Mouse (Mus musculus) heart, embryonic 12.5 days (tissue): ENCODE results near the gene Mef2a. TPM values are rescaled to one million over a fixed set of nuclear protein-coding genes. Genes with fewer than 3 reads are reported as not detected.

Source experiments
- ATAC-seq: fragments of 200-750 bp; cut with Nextera tagmentation; 2 replicates; pipeline ENCODE4 v1.8.0; 2017; ENCODE audit warnings: moderate TSS enrichment, moderate library complexity; ENCODE audit not compliant: insufficient number of reproducible peaks, low FRiP score
- H3K27ac ChIP-seq: fragments of 300-500 bp; sonication (generic); 2 replicates; pipeline ENCODE4 v1.5.1; 2016; ENCODE audit warnings: mild to moderate bottlenecking, moderate library complexity; ENCODE audit not compliant: poor library complexity, severe bottlenecking
- H3K27me3 ChIP-seq: fragments of 300-500 bp; sonication (generic); replicated peaks from 2 replicates; pipeline ENCODE4 v1.6.1; 2016; ENCODE audit warnings: mild to moderate bottlenecking, moderate library complexity
- H3K36me3 ChIP-seq: fragments of 300-500 bp; sonication (generic); 2 replicates; pipeline ENCODE4 v1.6.1; 2016; ENCODE audit warnings: mild to moderate bottlenecking, moderate library complexity
- H3K4me1 ChIP-seq: fragments of 300-500 bp; sonication (generic); replicated peaks from 2 replicates; pipeline ENCODE4 v1.6.1; 2016; ENCODE audit warnings: mild to moderate bottlenecking
- H3K4me2 ChIP-seq: fragments of 300-500 bp; sonication (generic); 2 replicates; pipeline ENCODE4 v1.6.1; 2016; ENCODE audit warnings: mild to moderate bottlenecking, moderate library complexity
- H3K4me3 ChIP-seq: fragments of 300-500 bp; sonication (generic); 2 replicates; pipeline ENCODE4 v1.5.1; 2016; ENCODE audit warnings: mild to moderate bottlenecking
- H3K9ac ChIP-seq: fragments of 300-500 bp; sonication (generic); 2 replicates; pipeline ENCODE4 v1.6.1; 2016; ENCODE audit warnings: mild to moderate bottlenecking, moderate library complexity
- H3K9me3 ChIP-seq: fragments of 300-500 bp; sonication (generic); replicated peaks from 2 replicates; pipeline ENCODE4 v1.6.1; 2016; ENCODE audit warnings: mild to moderate bottlenecking, moderate library complexity
- WGBS: fragments of 180-500 bp; shearing (Covaris S2); methylation state at CpG from one replicate; pipeline ENCODE4 v1.1.7; 2016; 5-methylcytosine and 5-hydroxymethylcytosine counted together
- polyA plus RNA-seq: library from polyadenylated mRNA; unstranded; fragments of >200 nt; fragmentation: Nextera tagmentation; extraction: Ambion mirVana; gene quantifications from 2 replicates; pipeline ENCODE4 v1.2.1, GENCODE M21; 2016

Gene Mef2a
- polyA plus RNA-seq, 1 experiment from 2014 or later: 93.6 TPM

DNA sequence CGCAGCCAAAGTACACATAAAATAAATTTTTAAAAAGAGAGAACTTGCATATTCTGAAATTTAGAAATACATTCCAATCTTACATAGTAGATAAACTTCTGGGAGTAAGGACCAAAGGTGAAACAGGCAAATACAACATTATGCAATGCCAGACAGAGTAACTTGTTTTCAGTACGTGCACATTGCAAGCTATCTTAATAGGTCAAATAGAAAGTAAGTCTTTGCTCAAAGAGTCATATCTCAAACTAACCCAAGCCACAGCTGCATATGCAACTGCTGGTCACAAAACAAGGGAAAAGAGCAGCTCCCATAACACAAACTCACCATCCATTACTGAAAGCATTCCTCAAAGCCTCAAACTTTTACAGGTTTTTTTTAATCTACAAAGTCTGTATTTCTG lies 4.3 kb downstream of the Mef2a start:
- no peak overlapping the region for H3K4me3 ChIP-seq
- 76% methylated on average over 2 of the region's 2 CpGs for WGBS
- H3K9ac ChIP-seq: no peak overlapping the region
- peaks cover 18% of the 10 kb centered on the region for H3K4me1 ChIP-seq
- H3K9me3 ChIP-seq: no peaks in the 10 kb centered on the region
- ATAC-seq: no peak
- 0 out of 2 replicates have a peak, but pooled peaks cover 4% of the 10 kb centered on the region for H3K36me3 ChIP-seq
- H3K27me3 ChIP-seq: no peaks in the 10 kb centered on the region
- no peak overlapping the region for H3K27ac ChIP-seq
- H3K4me2 ChIP-seq: no peak overlapping the region

DNA sequence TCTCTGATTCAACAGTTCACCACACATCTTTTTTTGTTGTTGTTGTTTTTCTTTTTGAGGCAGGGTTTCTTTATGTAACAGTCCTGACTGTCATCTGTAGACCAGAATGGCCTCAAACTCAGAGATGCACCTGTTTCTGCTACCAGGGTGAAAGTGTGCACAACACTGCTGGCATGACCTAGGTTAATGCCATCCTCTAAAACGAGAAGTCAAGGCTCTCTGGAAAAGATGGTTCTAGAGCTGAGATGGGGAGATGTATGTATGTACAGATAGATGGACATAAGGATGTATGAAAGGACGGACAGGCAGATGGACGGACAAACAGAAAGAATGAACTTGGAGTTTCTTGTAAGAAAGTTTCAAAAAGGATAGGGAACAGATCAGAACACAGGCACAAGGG lies 12.1 kb downstream of the Mef2a start:
- ATAC-seq: no peak
- Histone ChIP-seq H3K27me3 (no peaks in the 10 kb centered on the region), H3K4me3 (no peak overlapping the region), H3K4me2 (no peak overlapping the region), H3K36me3 (peaks cover 5% of the 10 kb centered on the region), H3K27ac (no peak overlapping the region), H3K9me3 (peaks cover 4% of the 10 kb centered on the region), H3K4me1 (peaks cover 11% of the 10 kb centered on the region), H3K9ac (no peak overlapping the region)
- WGBS: 88% methylated on average over 3 of the region's 3 CpGs

DNA sequence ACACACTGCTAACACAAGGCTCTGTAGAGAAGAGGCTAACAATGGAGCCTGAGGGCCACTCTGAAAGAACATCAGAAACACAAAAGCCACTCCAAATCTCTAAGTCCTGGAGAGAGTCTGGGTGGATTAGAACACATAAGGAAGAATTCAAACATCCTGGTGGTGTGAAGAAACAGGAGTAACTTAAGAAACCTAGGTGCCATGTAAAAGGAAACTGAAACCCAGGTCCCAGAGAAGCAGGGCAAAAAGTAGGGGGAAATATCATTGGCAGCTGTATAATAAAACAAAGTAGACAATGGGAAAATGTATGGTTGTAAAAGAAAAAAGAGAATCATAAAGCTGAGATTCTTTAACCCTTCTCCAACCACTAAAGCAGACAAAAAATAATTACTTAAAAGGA lies 12.8 kb downstream of the Mef2a start:
- no peak for ATAC-seq
- Histone ChIP-seq H3K4me2 (no peak overlapping the region), H3K27ac (no peak overlapping the region), H3K9ac (no peak overlapping the region), H3K36me3 (peaks cover 7% of the 10 kb centered on the region), H3K4me1 (peaks cover 11% of the 10 kb centered on the region), H3K9me3 (peaks cover 5% of the 10 kb centered on the region), H3K4me3 (no peak overlapping the region), H3K27me3 (no peaks in the 10 kb centered on the region)

DNA sequence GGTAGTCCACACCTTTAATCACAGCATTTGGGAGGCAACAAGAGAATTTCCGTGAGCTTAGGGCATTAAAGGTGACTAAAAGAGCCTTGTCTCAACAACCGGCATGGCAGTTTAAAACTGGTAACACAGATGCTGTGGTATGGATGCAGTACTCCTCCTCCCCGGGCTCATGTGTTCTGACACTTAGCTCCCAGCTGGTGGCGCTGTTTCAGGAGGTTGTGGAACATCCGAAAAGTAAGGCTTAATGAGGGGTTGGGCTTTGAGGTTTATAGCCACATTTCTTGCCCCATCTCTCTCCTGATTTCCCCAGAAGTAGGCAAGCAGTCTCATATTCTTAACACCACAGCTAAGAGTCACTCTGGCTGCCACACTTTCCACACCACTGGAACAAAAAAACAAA lies 16.8 kb downstream of the Mef2a start:
- Histone ChIP-seq H3K4me3 (no peak overlapping the region), H3K4me2 (no peak overlapping the region), H3K36me3 (peaks cover 7% of the 10 kb centered on the region), H3K9me3 (peaks cover 5% of the 10 kb centered on the region), H3K27ac (no peak overlapping the region), H3K9ac (no peak overlapping the region), H3K4me1 (peaks cover 8% of the 10 kb centered on the region), H3K27me3 (no peaks in the 10 kb centered on the region)
- whole genome bisulfite sequencing: 90% methylated on average over 5 of the region's 5 CpGs
- no peak for ATAC-seq

- WGBS: 86% methylated on average over 6 of the region's 6 CpGs
- ATAC-seq: no peak
Measured at GRCm38 (mm10) chr7:67353667-67354066, 19.0 kb downstream of the Mef2a start.

GRCm38 (mm10) chr7:67352989-67353388 lies 19.7 kb downstream of the Mef2a start:
- Histone ChIP-seq H3K9ac (no peak overlapping the region), H3K9me3 (peaks cover 5% of the 10 kb centered on the region), H3K4me1 (no peaks in the 10 kb centered on the region), H3K27me3 (no peaks in the 10 kb centered on the region), H3K27ac (no peak overlapping the region), H3K36me3 (peaks cover 7% of the 10 kb centered on the region), H3K4me2 (no peak overlapping the region), H3K4me3 (no peak overlapping the region)
- no peak for ATAC-seq
- WGBS: 77% methylated on average over 4 of the region's 4 CpGs

More at GRCm38 (mm10) chr7:67353667-67354066, 19.0 kb downstream of the Mef2a start:
- Histone ChIP-seq H3K36me3 (peaks cover 7% of the 10 kb centered on the region), H3K4me2 (no peak overlapping the region), H3K27ac (no peak overlapping the region), H3K9me3 (peaks cover 5% of the 10 kb centered on the region), H3K4me3 (no peak overlapping the region), H3K4me1 (no peaks in the 10 kb centered on the region), H3K27me3 (no peaks in the 10 kb centered on the region), H3K9ac (no peak overlapping the region)

DNA sequence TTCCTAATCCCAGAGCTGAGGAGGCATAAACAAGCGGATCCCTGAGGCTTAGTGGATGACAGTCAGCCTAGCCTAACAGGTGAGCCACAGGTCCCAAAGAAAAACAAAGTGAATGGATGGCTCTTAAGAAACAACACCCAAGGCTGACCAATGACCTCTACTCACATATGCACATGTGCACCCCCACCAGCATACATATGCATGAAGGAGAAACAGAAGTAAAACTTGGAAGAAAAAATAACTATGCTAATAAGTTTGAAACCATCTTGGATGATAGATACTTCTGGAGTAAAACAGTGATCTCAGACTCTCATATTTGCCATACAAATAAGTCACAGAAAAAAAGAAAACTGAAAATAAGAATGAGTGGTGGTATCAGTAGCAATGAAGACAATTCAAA lies 28.2 kb downstream of the Mef2a start:
- Histone ChIP-seq H3K27ac (no peak overlapping the region), H3K4me1 (no peaks in the 10 kb centered on the region), H3K27me3 (no peaks in the 10 kb centered on the region), H3K4me2 (no peak overlapping the region), H3K9ac (no peak overlapping the region), H3K4me3 (no peak overlapping the region), H3K36me3 (peaks cover 15% of the 10 kb centered on the region), H3K9me3 (no peaks in the 10 kb centered on the region)
- ATAC-seq: no peak
- 86% methylated on average over 1 of the region's 1 CpGs for WGBS

- no peak overlapping the region for H3K27ac ChIP-seq
- WGBS: 83% methylated on average over 7 of the region's 7 CpGs
- H3K9me3 ChIP-seq: 0 out of 2 replicates have a peak, but pooled peaks cover 3% of the 10 kb centered on the region
- H3K27me3 ChIP-seq: no peaks in the 10 kb centered on the region
- H3K36me3 ChIP-seq: peaks cover 11% of the 10 kb centered on the region
- H3K4me3 ChIP-seq: no peak overlapping the region
- no peak overlapping the region for H3K4me2 ChIP-seq
- H3K4me1 ChIP-seq: no peaks in the 10 kb centered on the region
- ATAC-seq: no peak
- H3K9ac ChIP-seq: no peak overlapping the region
Measured at GRCm38 (mm10) chr7:67342067-67342625, 30.5 kb downstream of the Mef2a start.

DNA sequence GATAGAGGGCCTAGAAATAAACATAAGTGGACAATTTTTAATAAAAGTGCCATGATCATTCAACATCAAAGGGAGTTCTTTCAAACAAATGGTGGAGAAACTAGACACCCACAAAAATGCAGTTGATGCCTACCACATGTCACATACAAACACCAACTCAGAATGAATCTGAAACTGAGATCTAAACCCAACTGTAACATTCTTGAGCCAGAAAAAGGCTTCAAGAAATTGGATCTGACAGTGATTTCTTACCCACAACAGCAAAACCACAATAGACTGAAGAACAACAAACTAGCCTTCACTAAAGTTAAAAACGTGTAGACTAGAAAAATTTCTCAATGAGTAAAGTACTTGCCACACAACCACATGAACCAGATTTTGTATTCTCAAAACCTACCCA lies 52.3 kb downstream of the Mef2a start:
- Histone ChIP-seq H3K4me1 (peaks cover 4% of the 10 kb centered on the region; the same call in 1 of the 2 replicates), H3K36me3 (0 out of 2 replicates have a peak, but pooled peaks cover 2% of the 10 kb centered on the region), H3K27ac (no peak overlapping the region), H3K27me3 (no peaks in the 10 kb centered on the region), H3K4me3 (no peak overlapping the region), H3K9ac (no peak overlapping the region), H3K9me3 (no peaks in the 10 kb centered on the region), H3K4me2 (no peak overlapping the region)
- WGBS: 76% methylated on average over 1 of the region's 1 CpGs
- ATAC-seq: no peak

DNA sequence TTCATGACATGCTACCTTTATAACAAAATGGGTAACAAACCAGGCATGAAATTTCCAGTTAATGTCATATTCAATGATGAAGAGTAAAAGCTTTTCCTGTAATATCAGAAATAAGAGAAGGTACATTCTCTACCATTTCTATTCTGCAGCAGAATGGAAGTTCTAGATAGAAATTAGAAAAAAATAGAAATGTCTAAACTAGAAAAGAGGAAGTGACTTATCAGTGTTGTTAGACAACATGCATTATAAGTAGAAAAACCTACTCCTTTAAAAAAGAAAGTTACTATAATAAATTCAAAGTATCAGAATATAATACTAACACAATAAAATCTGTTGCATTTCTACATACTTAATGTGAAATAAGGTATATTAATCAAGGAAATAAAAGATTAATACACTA lies 54.0 kb downstream of the Mef2a start:
- Histone ChIP-seq H3K27me3 (no peaks in the 10 kb centered on the region), H3K36me3 (peaks cover 6% of the 10 kb centered on the region), H3K4me3 (no peak overlapping the region), H3K4me2 (no peak overlapping the region), H3K9ac (no peak overlapping the region), H3K27ac (no peak overlapping the region), H3K4me1 (peaks cover 5% of the 10 kb centered on the region; the same call in 1 of the 2 replicates), H3K9me3 (no peaks in the 10 kb centered on the region)
- ATAC-seq: no peak

DNA sequence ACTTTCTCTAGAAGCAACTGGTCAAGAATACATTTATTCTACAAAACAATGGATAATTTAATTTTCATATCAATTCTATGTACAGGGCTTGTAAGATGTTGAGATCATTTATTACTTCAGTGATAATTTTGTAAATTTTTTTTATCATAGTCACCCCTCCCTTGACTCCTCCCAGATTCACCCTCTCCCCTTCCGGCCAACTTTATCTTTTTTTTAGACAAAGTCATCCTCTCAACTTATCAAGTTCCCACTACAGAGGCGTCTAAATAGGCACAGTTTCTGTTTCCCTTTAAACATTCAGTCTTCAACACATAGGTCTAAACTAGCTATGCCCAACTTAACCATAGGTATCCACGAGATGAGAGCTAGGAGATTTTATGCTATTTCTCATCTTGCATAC lies 59.5 kb downstream of the Mef2a start:
- H3K27me3 ChIP-seq: no peaks in the 10 kb centered on the region
- no peak overlapping the region for H3K4me2 ChIP-seq
- ATAC-seq: no peak
- H3K4me3 ChIP-seq: no peak overlapping the region
- WGBS: 47% methylated on average over 3 of the region's 3 CpGs
- no peaks in the 10 kb centered on the region for H3K9me3 ChIP-seq
- H3K9ac ChIP-seq: no peak overlapping the region
- no peak overlapping the region for H3K27ac ChIP-seq
- H3K36me3 ChIP-seq: peaks cover 9% of the 10 kb centered on the region
- H3K4me1 ChIP-seq: 0 out of 2 replicates have a peak, but pooled peaks cover 7% of the 10 kb centered on the region

DNA sequence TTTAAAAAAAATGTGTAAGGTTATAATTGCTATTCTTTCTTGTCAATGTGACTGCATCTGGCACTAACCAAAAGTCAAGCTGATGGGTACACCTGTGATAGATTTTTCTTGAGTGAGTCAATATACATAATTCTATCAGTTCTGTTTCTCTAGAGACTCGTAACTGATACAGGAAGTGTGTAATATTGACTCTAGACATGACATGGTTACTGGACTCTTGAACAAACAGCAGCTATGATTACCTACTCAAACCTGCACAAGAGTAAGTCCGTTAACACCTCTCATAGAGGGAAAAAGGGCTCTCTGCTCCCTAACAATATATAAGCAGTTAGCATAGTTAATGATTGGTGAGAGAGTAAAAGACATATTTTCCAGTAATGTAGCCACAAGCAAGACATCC lies 62.5 kb downstream of the Mef2a start:
- no peaks in the 10 kb centered on the region for H3K27me3 ChIP-seq

More for the DNA sequence above, 62.5 kb downstream of the Mef2a start:
- no peak for ATAC-seq
- Histone ChIP-seq H3K4me3 (no peak overlapping the region), H3K4me2 (no peak overlapping the region), H3K9ac (no peak overlapping the region), H3K36me3 (peaks cover 7% of the 10 kb centered on the region), H3K9me3 (no peaks in the 10 kb centered on the region), H3K27ac (no peak overlapping the region), H3K4me1 (0 out of 2 replicates have a peak, but pooled peaks cover 7% of the 10 kb centered on the region)
- 81% methylated on average over 2 of the region's 2 CpGs for WGBS
